In the genomic region with DNA sequence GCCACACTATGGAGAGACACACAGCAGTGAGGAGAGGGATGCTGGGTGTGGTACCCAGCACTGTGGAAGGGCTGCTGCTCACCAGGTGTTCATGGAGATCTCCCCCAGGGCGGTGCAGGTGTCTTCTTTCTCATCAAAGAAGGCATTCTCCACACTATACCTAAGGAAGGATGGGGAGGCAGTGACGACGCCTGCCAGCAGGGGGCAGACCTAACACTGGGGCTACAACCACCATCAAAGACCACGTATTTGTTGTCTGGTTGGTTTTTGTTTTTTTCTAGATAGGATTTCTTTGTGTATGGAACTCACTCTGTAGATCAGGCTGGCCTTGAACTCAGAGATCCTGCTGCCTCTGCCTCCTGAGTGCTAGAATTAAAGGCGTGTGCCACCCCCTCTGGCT, we compare ENCODE assay signal across 9 mouse cellular contexts. TPM values are rescaled to one million over a fixed set of nuclear protein-coding genes. Genes with fewer than 3 reads are reported as not detected.
DNase-seq lines count a peak whose midpoint lies in the region; ATAC-seq and TF ChIP-seq lines count a peak whose summit lies in the region.
"Had no signal": no experiment of that assay in that cellular context is flagged by ENCODE, and none has a peak within 500 bp of the region (broad histone marks: within the 10 kb centered on the region; RNA-seq: fewer than 3 reads in every experiment).

No protein-coding gene starts in this region.

- no peak overlapping the region for H3K4me3 ChIP-seq in layer of hippocampus, adult 2 months
- no peak overlapping the region for H3K4me3 ChIP-seq in E14TG2a.4 (replicated peaks; ENCODE audit: low read length)
- no peak overlapping the region for H3K4me3 ChIP-seq in heart, postnatal 0 days (ENCODE audit: low read depth, low read length)
- H3K4me3 ChIP-seq: midbrain, embryonic 12.5 days had no signal

- no peak for ATAC-seq in heart, postnatal 0 days (ENCODE audit: insufficient read depth, low read depth)

- peaks cover 99% of the 10 kb centered on the region for H3K36me3 ChIP-seq in E14TG2a.4 (ENCODE audit: insufficient read depth, low read length)
- H3K36me3 ChIP-seq in heart, postnatal 0 days (replicated peaks; ENCODE audit: control insufficient read depth, insufficient read depth, low read length), result peaks cover 95% of the 10 kb centered on the region

- no peak overlapping the region for H3K9ac ChIP-seq in heart, postnatal 0 days (replicated peaks; ENCODE audit: low read depth, low read length)
- H3K9ac ChIP-seq: midbrain, embryonic 12.5 days had no signal

- no peaks in the 10 kb centered on the region for H3K9me3 ChIP-seq in E14TG2a.4 (ENCODE audit: low read length)
- no peaks in the 10 kb centered on the region for H3K9me3 ChIP-seq in heart, postnatal 0 days (replicated peaks; ENCODE audit: control insufficient read depth, low read length)
- H3K9me3 ChIP-seq: midbrain, embryonic 12.5 days had no signal

- peak; percentile 91 for TF ChIP-seq CTCF in layer of hippocampus, adult 2 months (conservative IDR thresholded peaks at IDR 0.05)
- TF ChIP-seq CTCF in E14TG2a.4 (conservative IDR thresholded peaks at IDR 0.05; ENCODE audit: low read length), result peak; percentile 92
- peak; percentile 68 for TF ChIP-seq CTCF in heart, postnatal 0 days (IDR thresholded peaks at IDR 0.05; ENCODE audit: low read depth)

- no peaks in the 10 kb centered on the region for H3K27me3 ChIP-seq in E14TG2a.4 (ENCODE audit: insufficient read depth, low read length)
- H3K27me3 ChIP-seq in heart, postnatal 0 days (ENCODE audit: control insufficient read depth, insufficient read depth, low read length), result no peaks in the 10 kb centered on the region
- H3K27me3 ChIP-seq: midbrain, embryonic 12.5 days had no signal

- TF ChIP-seq EP300 in heart, postnatal 0 days (IDR thresholded peaks at IDR 0.05; ENCODE audit: low read depth), result no peak

- H3K4me1 ChIP-seq in E14TG2a.4 (replicated peaks; ENCODE audit: low read depth, low read length), result peaks cover 53% of the 10 kb centered on the region
- no peaks in the 10 kb centered on the region for H3K4me1 ChIP-seq in heart, postnatal 0 days (ENCODE audit: control insufficient read depth, insufficient read depth)

- 46% methylated on average over 5 of the region's 5 CpGs for WGBS in heart, postnatal 0 days

- no peak overlapping the region for H3K4me2 ChIP-seq in heart, postnatal 0 days (ENCODE audit: low read depth, low read length)
- H3K4me2 ChIP-seq: midbrain, embryonic 12.5 days had no signal

- peak in 1 of 2 experiments; percentile 31 for DNase-seq in layer of hippocampus, adult 2 months (ENCODE audit: low spot score in 2 of 2)
- no peak for DNase-seq in layer of hippocampus, postnatal 14 days (ENCODE audit: low spot score in 2 of 2)
- DNase-seq in ZHBTc4 (ENCODE audit: low read depth, low spot score), result peak; percentile 78
- DNase-seq in heart, postnatal 0 days (ENCODE audit: low spot score), result no peak
- DNase-seq in lung, postnatal 10 days, result peak; percentile 67
- DNase-seq in thymus, adult 18-20 months, result peak; percentile 47 to 57

- no peak overlapping the region for H3K27ac ChIP-seq in layer of hippocampus, adult 2 months
- H3K27ac ChIP-seq in heart, postnatal 0 days (ENCODE audit: low read depth), result no peak overlapping the region
- H3K27ac ChIP-seq: midbrain, embryonic 12.5 days had no signal

RNA-seq across cellular contexts. Expression of a gene that starts 6.4 kb away (rescaled TPM):
- total RNA-seq in layer of hippocampus, adult 2 months (2021), result 100 to 1,000 TPM; 139 to 142 TPM
- total RNA-seq in layer of hippocampus, postnatal 14 days (2021), result 100 to 1,000 TPM; 120 to 145 TPM
- 34.9 and 49.8 TPM in 2 replicates for total RNA-seq in heart, postnatal 0 days (2014; rRNA removed; ENCODE audit: low replicate concordance)
- polyA plus RNA-seq in heart, postnatal 0 days (2015; fragmentation: Nextera tagmentation; extraction: Ambion mirVana), result 32.0 and 37.6 TPM in 2 replicates

RNA-seq across cellular contexts. Expression of a gene that starts 8.4 kb away (rescaled TPM):
- total RNA-seq in layer of hippocampus, adult 2 months (2021), result 1 to 10 TPM; 2.6 to 6.5 TPM
- 1 to 10 TPM in 1 of 2 experiments, under 1 TPM in 1; 0.18 to 4.2 TPM for total RNA-seq in layer of hippocampus, postnatal 14 days (2021)
- total RNA-seq in heart, postnatal 0 days (2014; rRNA removed; ENCODE audit: low replicate concordance), result 0.15 and 6.9 TPM in 2 replicates
- 1.1 and 1.2 TPM in 2 replicates for polyA plus RNA-seq in heart, postnatal 0 days (2015; fragmentation: Nextera tagmentation; extraction: Ambion mirVana)

RNA-seq across cellular contexts. Expression of a gene that starts 11.5 kb away (rescaled TPM):
- total RNA-seq in layer of hippocampus, adult 2 months (2021), result 1 to 10 TPM; 1.9 to 2.5 TPM
- 1 to 10 TPM; 2.0 to 2.6 TPM for total RNA-seq in layer of hippocampus, postnatal 14 days (2021)
- 1.5 and 9.1 TPM in 2 replicates for total RNA-seq in heart, postnatal 0 days (2014; rRNA removed; ENCODE audit: low replicate concordance)
- 1.9 and 2.1 TPM in 2 replicates for polyA plus RNA-seq in heart, postnatal 0 days (2015; fragmentation: Nextera tagmentation; extraction: Ambion mirVana)
- total RNA-seq: gastrocnemius, postnatal 36 days had no signal

RNA-seq across cellular contexts. Expression of a gene that starts 14.3 kb away (rescaled TPM):
- total RNA-seq in layer of hippocampus, adult 2 months (2021), result 10 to 100 TPM; 40.4 to 45.8 TPM
- 10 to 100 TPM; 49.0 to 51.1 TPM for total RNA-seq in layer of hippocampus, postnatal 14 days (2021)
- 62.8 and 83.3 TPM in 2 replicates for total RNA-seq in heart, postnatal 0 days (2014; rRNA removed; ENCODE audit: low replicate concordance)
- polyA plus RNA-seq in heart, postnatal 0 days (2015; fragmentation: Nextera tagmentation; extraction: Ambion mirVana), result 62.7 and 67.4 TPM in 2 replicates

RNA-seq across cellular contexts. Expression of a gene that starts 20.7 kb away (rescaled TPM):
- total RNA-seq in layer of hippocampus, adult 2 months (2021), result 1 to 10 TPM in 1 of 2 experiments, under 1 TPM in 1; 0.96 to 1.6 TPM
- under 1 TPM; 0.81 to 0.90 TPM for total RNA-seq in layer of hippocampus, postnatal 14 days (2021)
- 0.12 TPM in 1 of 2 replicates, not detected in the other for total RNA-seq in heart, postnatal 0 days (2014; rRNA removed; ENCODE audit: low replicate concordance)
- 0.25 and 0.31 TPM in 2 replicates for polyA plus RNA-seq in heart, postnatal 0 days (2015; fragmentation: Nextera tagmentation; extraction: Ambion mirVana)

Comparison
In these comparisons a context has a peak if more than half of its experiments do, and no peak if none do; other contexts are left out.
1. DNase-seq: peak in ZHBTc4 (single experiment), lung, postnatal 10 days (single experiment) and thymus, adult 18-20 months (2 of 2); none in layer of hippocampus, postnatal 14 days (0 of 2) and heart, postnatal 0 days (single experiment).
2. Peak in every context shown above with its lines, with median percentiles within 50 percentile points of each other: CTCF ChIP-seq.